Mouse (Mus musculus): ENCODE results near the gene Sept12. TPM values are rescaled to one million over a fixed set of nuclear protein-coding genes. Genes with fewer than 3 reads are reported as not detected.

The Sept12 gene
- polyA plus RNA-seq, 1 experiment from 2014 or later: not detected

- Histone ChIP-seq H3K4me1 (ENCODE audit: control insufficient read depth, insufficient read depth, low read length) (no peaks in the 10 kb centered on the region), H3K27me3 (ENCODE audit: control insufficient read depth, insufficient read depth, low read length) (no peaks in the 10 kb centered on the region), H3K4me2 (ENCODE audit: low read depth, low read length) (no peak overlapping the region), H3K27ac (ENCODE audit: low read length) (no peak overlapping the region), H3K9me3 (replicated peaks; ENCODE audit: control insufficient read depth, low read length) (no peaks in the 10 kb centered on the region), H3K4me3 (ENCODE audit: low read length) (no peak overlapping the region), H3K9ac (ENCODE audit: low read length) (no peak overlapping the region), H3K36me3 (ENCODE audit: control insufficient read depth, insufficient read depth) (no peaks in the 10 kb centered on the region)
- WGBS: 90% methylated on average over 12 of the region's 12 CpGs
- no peak for ATAC-seq (replicated peaks; ENCODE audit: extremely low read depth, insufficient read depth, low FRiP score)
Observed at GRCm38 (mm10) chr16:4984717-4985116, 12.9 kb downstream of the Sept12 start.

GRCm38 (mm10) chr16:4979755-4980380 lies 17.8 kb downstream of the Sept12 start:
- Histone ChIP-seq H3K9ac (ENCODE audit: low read length) (no peak overlapping the region), H3K9me3 (replicated peaks; ENCODE audit: control insufficient read depth, low read length) (no peaks in the 10 kb centered on the region), H3K4me2 (ENCODE audit: low read depth, low read length) (no peak overlapping the region), H3K4me1 (ENCODE audit: control insufficient read depth, insufficient read depth, low read length) (peaks cover 11% of the 10 kb centered on the region), H3K27me3 (ENCODE audit: control insufficient read depth, insufficient read depth, low read length) (no peaks in the 10 kb centered on the region), H3K27ac (ENCODE audit: low read length) (no peak overlapping the region), H3K36me3 (ENCODE audit: control insufficient read depth, insufficient read depth) (no peaks in the 10 kb centered on the region), H3K4me3 (ENCODE audit: low read length) (no peak overlapping the region)
- no peak for ATAC-seq (replicated peaks; ENCODE audit: extremely low read depth, insufficient read depth, low FRiP score)
- 72% methylated on average over 4 of the region's 4 CpGs for WGBS

DNA sequence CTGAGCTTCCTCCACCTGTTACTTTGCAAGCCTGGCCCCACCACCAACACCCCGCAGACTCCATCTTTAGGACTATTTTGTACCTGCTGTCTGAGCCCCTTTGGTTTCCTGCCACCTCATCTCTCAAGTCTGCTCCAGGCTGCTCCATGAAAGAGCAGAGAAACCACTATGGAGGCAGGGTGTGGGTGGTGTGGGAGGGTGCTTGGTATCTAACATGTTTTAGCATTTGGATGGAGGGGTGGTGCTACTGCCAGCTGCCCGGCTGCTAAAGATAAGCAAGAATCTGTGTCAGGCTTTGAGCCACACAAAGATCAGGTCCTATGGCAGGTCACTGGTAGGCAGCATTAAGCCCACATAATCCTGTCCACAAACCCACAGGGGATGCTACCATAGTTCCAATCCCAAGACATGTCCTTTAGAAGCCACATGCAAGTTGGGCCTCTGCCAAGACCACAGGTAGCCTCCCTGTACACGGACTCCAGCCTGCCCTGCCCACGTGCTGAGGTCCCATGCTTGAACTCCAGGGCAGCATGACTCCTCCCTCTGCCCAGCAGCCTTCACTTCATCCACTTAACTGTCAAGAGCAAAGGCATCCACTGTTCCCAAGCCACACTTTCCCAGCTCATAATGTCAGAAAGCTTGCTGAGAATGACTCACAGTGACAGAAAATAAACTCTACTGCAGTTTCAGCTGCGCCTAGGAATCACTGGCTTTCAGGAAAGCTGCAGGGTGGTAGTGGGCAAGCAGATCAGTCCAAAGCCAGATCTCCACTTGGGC lies 19.2 kb downstream of the Sept12 start:
- Histone ChIP-seq H3K4me3 (ENCODE audit: low read length) (no peak overlapping the region), H3K27ac (ENCODE audit: low read length) (peak overlapping the region; percentile 83), H3K36me3 (ENCODE audit: control insufficient read depth, insufficient read depth) (no peaks in the 10 kb centered on the region), H3K4me2 (ENCODE audit: low read depth, low read length) (peak overlapping the region; percentile 11; the same call in 1 of the 2 replicates), H3K9ac (ENCODE audit: low read length) (no peak overlapping the region), H3K4me1 (ENCODE audit: control insufficient read depth, insufficient read depth, low read length) (peaks cover 11% of the 10 kb centered on the region), H3K27me3 (ENCODE audit: control insufficient read depth, insufficient read depth, low read length) (no peaks in the 10 kb centered on the region), H3K9me3 (replicated peaks; ENCODE audit: control insufficient read depth, low read length) (no peaks in the 10 kb centered on the region)
- ATAC-seq (replicated peaks; ENCODE audit: extremely low read depth, insufficient read depth, low FRiP score): peak; percentile 82
- WGBS: 32% methylated on average over 5 of the region's 5 CpGs

GRCm38 (mm10) chr16:4976180-4976579 lies 21.5 kb downstream of the Sept12 start:
- H3K27ac ChIP-seq (ENCODE audit: low read length): no peak overlapping the region
- no peaks in the 10 kb centered on the region for H3K36me3 ChIP-seq (ENCODE audit: control insufficient read depth, insufficient read depth)
- H3K4me2 ChIP-seq (ENCODE audit: low read depth, low read length): no peak overlapping the region
- 56% methylated on average over 2 of the region's 2 CpGs for WGBS
- no peak for ATAC-seq (replicated peaks; ENCODE audit: extremely low read depth, insufficient read depth, low FRiP score)
- no peak overlapping the region for H3K9ac ChIP-seq (ENCODE audit: low read length)
- H3K4me3 ChIP-seq (ENCODE audit: low read length): no peak overlapping the region
- H3K9me3 ChIP-seq (replicated peaks; ENCODE audit: control insufficient read depth, low read length): no peaks in the 10 kb centered on the region
- H3K4me1 ChIP-seq (ENCODE audit: control insufficient read depth, insufficient read depth, low read length): peaks cover 17% of the 10 kb centered on the region
- H3K27me3 ChIP-seq (ENCODE audit: control insufficient read depth, insufficient read depth, low read length): no peaks in the 10 kb centered on the region

DNA sequence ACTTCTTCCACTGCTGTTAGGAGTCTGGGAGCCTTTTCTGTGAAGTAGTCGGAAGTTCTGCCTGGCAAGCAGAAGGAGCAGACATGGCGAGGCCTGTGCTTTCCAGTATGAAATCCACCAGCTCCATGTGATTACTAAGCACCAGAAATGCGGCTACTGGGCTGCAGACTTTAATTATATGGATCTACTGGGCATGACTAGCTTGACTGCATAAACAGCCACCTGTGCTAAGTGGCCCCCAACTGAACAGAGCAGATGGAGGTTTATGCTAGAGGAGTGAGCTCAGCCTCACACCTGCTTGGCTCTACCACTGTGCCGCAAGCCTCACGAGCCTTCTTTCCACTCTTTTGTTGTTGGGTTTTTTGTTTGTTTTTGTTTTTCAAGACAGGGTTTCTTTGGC lies 23.1 kb downstream of the Sept12 start:
- no peaks in the 10 kb centered on the region for H3K36me3 ChIP-seq (ENCODE audit: control insufficient read depth, insufficient read depth)
- no peak overlapping the region for H3K9ac ChIP-seq (ENCODE audit: low read length)
- WGBS: 82% methylated on average over 5 of the region's 5 CpGs
- ATAC-seq (replicated peaks; ENCODE audit: extremely low read depth, insufficient read depth, low FRiP score): no peak
- no peak overlapping the region for H3K27ac ChIP-seq (ENCODE audit: low read length)
- H3K4me1 ChIP-seq (ENCODE audit: control insufficient read depth, insufficient read depth, low read length): peaks cover 17% of the 10 kb centered on the region
- H3K4me3 ChIP-seq (ENCODE audit: low read length): no peak overlapping the region
- no peak overlapping the region for H3K4me2 ChIP-seq (ENCODE audit: low read depth, low read length)
- no peaks in the 10 kb centered on the region for H3K27me3 ChIP-seq (ENCODE audit: control insufficient read depth, insufficient read depth, low read length)
- no peaks in the 10 kb centered on the region for H3K9me3 ChIP-seq (replicated peaks; ENCODE audit: control insufficient read depth, low read length)

GRCm38 (mm10) chr16:4971626-4972025 lies 26.0 kb downstream of the Sept12 start:
- H3K27me3 ChIP-seq (ENCODE audit: control insufficient read depth, insufficient read depth, low read length): no peaks in the 10 kb centered on the region
- 0 out of 2 replicates have a peak, but pooled peaks have one; percentile 29 for ATAC-seq (replicated peaks; ENCODE audit: extremely low read depth, insufficient read depth, low FRiP score)
- H3K4me3 ChIP-seq (ENCODE audit: low read length): no peak overlapping the region
- no peak overlapping the region; the same call in 1 of the 2 replicates for H3K27ac ChIP-seq (ENCODE audit: low read length)
- H3K4me2 ChIP-seq (ENCODE audit: low read depth, low read length): no peak overlapping the region
- no peaks in the 10 kb centered on the region for H3K36me3 ChIP-seq (ENCODE audit: control insufficient read depth, insufficient read depth)
- H3K9me3 ChIP-seq (replicated peaks; ENCODE audit: control insufficient read depth, low read length): no peaks in the 10 kb centered on the region
- peaks cover 5% of the 10 kb centered on the region; the same call in 1 of the 2 replicates for H3K4me1 ChIP-seq (ENCODE audit: control insufficient read depth, insufficient read depth, low read length)
- whole genome bisulfite sequencing: 48% methylated on average over 4 of the region's 4 CpGs
- H3K9ac ChIP-seq (ENCODE audit: low read length): no peak overlapping the region

- Histone ChIP-seq H3K36me3 (ENCODE audit: control insufficient read depth, insufficient read depth) (no peaks in the 10 kb centered on the region), H3K4me1 (ENCODE audit: control insufficient read depth, insufficient read depth, low read length) (peaks cover 10% of the 10 kb centered on the region), H3K27ac (ENCODE audit: low read length) (no peak overlapping the region), H3K4me3 (ENCODE audit: low read length) (no peak overlapping the region), H3K9ac (ENCODE audit: low read length) (no peak overlapping the region), H3K27me3 (ENCODE audit: control insufficient read depth, insufficient read depth, low read length) (no peaks in the 10 kb centered on the region), H3K4me2 (ENCODE audit: low read depth, low read length) (no peak overlapping the region), H3K9me3 (replicated peaks; ENCODE audit: control insufficient read depth, low read length) (no peaks in the 10 kb centered on the region)
- 81% methylated on average over 5 of the region's 5 CpGs for WGBS
- ATAC-seq (replicated peaks; ENCODE audit: extremely low read depth, insufficient read depth, low FRiP score): no peak
Observed at GRCm38 (mm10) chr16:4969055-4969843, 28.4 kb downstream of the Sept12 start.

GRCm38 (mm10) chr16:4968426-4968825 lies 29.2 kb downstream of the Sept12 start:
- ATAC-seq (replicated peaks; ENCODE audit: extremely low read depth, insufficient read depth, low FRiP score): no peak
- 71% methylated on average over 3 of the region's 3 CpGs for WGBS

More at GRCm38 (mm10) chr16:4968426-4968825, 29.2 kb downstream of the Sept12 start:
- Histone ChIP-seq H3K4me1 (ENCODE audit: control insufficient read depth, insufficient read depth, low read length) (peaks cover 11% of the 10 kb centered on the region), H3K36me3 (ENCODE audit: control insufficient read depth, insufficient read depth) (no peaks in the 10 kb centered on the region), H3K9me3 (replicated peaks; ENCODE audit: control insufficient read depth, low read length) (no peaks in the 10 kb centered on the region), H3K4me2 (ENCODE audit: low read depth, low read length) (no peak overlapping the region), H3K4me3 (ENCODE audit: low read length) (no peak overlapping the region), H3K27me3 (ENCODE audit: control insufficient read depth, insufficient read depth, low read length) (no peaks in the 10 kb centered on the region), H3K9ac (ENCODE audit: low read length) (no peak overlapping the region), H3K27ac (ENCODE audit: low read length) (no peak overlapping the region)
